Mouse (Mus musculus) ES-E14 (cell line): Measurements from ENCODE around the gene Eps8l3. TPM values are rescaled to one million over a fixed set of nuclear protein-coding genes. Genes with fewer than 3 reads are reported as not detected.

Experiments
- DNase-seq: peaks from one replicate; pipeline ENCODE4 v3.0.0-alpha.2; 2013; ENCODE audit warnings: low read depth, low spot score
- H3K27ac ChIP-seq: 2 replicates; pipeline ENCODE4 v1.5.1; 2012; ENCODE audit warnings: low read depth, mild to moderate bottlenecking, low read length, moderate library complexity, mixed read lengths; ENCODE audit not compliant: poor library complexity, insufficient read depth, severe bottlenecking
- H3K36me3 ChIP-seq: 2 replicates; pipeline ENCODE4 v1.6.1; 2012; ENCODE audit warnings: mild to moderate bottlenecking, low read length, moderate library complexity, mixed read lengths; ENCODE audit not compliant: control insufficient read depth, poor library complexity, insufficient read depth, severe bottlenecking
- H3K4me1 ChIP-seq, 2 experiments: fragments of 150-350 bp in 1 of 2; sonication (generic) in 1 of 2; 2 replicates each; pipeline ENCODE4 v1.6.1; 2012; ENCODE audit warnings: low read length in 2 of 2, mild to moderate bottlenecking in 1 of 2, mixed read lengths in 1 of 2; ENCODE audit not compliant: control insufficient read depth in 2 of 2, insufficient read depth in 2 of 2, poor library complexity in 1 of 2
- H3K4me3 ChIP-seq, 2 experiments: fragments of 150-350 bp in 1 of 2; sonication (generic) in 1 of 2; 2 replicates each; pipeline ENCODE4 v1.5.1; 2012; ENCODE audit warnings: low read length in 2 of 2, low read depth in 1 of 2, mild to moderate bottlenecking in 1 of 2, mixed read lengths in 1 of 2; ENCODE audit not compliant: insufficient read depth in 1 of 2, poor library complexity in 1 of 2, severe bottlenecking in 1 of 2
- H3K9ac ChIP-seq: 2 replicates; pipeline ENCODE4 v1.6.1; 2012; ENCODE audit warnings: low read depth, mild to moderate bottlenecking, low read length, mixed read lengths; ENCODE audit not compliant: poor library complexity, insufficient read depth, severe bottlenecking
- H3K9me3 ChIP-seq: fragments of 150-350 bp; sonication (generic); 2 replicates; pipeline ENCODE4 v1.6.1; 2012; ENCODE audit warnings: low read depth, mild to moderate bottlenecking, low read length; ENCODE audit not compliant: control insufficient read depth, insufficient read depth
- CHD2 ChIP-seq: IDR thresholded peaks from 2 replicates; pipeline ENCODE4 v1.6.1; 2014; ENCODE audit warnings: mild to moderate bottlenecking, low read depth, low read length, inconsistent platforms
- HCFC1 ChIP-seq: IDR thresholded peaks from 2 replicates; pipeline ENCODE4 v1.6.1; 2012; ENCODE audit warnings: low read length, inconsistent platforms, borderline replicate concordance; ENCODE audit not compliant: insufficient read depth
- MAFK ChIP-seq: IDR thresholded peaks from 2 replicates; pipeline ENCODE4 v1.6.1; 2014; ENCODE audit warnings: mild to moderate bottlenecking, low read depth, low read length, inconsistent platforms; ENCODE audit not compliant: insufficient read depth
- ZC3H11A ChIP-seq: IDR thresholded peaks from 2 replicates; pipeline ENCODE4 v1.6.1; 2012; ENCODE audit warnings: low read depth, mild to moderate bottlenecking, inconsistent platforms, low read length, borderline replicate concordance
- ZNF384 ChIP-seq: IDR thresholded peaks from 2 replicates; pipeline ENCODE4 v1.6.1; 2012; ENCODE audit warnings: low read depth, low read length, inconsistent platforms
- in situ Hi-C, 2 experiments: fragments of 600-800 bp; cut with MboI; formaldehyde crosslinking; loops; one replicate each; pipeline ENCODE4 v1.15.1; 2025; ENCODE audit warnings: low sequenced_read_pairs in 2 of 2, inconsistent platforms in 1 of 2; ENCODE audit not compliant: unreplicated experiment in 2 of 2
- total RNA-seq: library from RNA; depleted of rRNA; stranded (reverse); fragments of 300-350 nt; gene quantifications from 2 replicates; pipeline ENCODE4 v1.2.3, GENCODE M21; 2012

The Eps8l3 gene
- total RNA-seq, 1 experiment = not detected

GRCm38 (mm10) chr3:107869097-107869496 is 7.9 kb upstream of the Eps8l3 start:
- in situ Hi-C loops = loop anchor here in 1 of 2 experiments (10.0 kb wide), 1 partner anchor 174 kb away; the partner anchor contains the start of gene Ahcyl1
- Histone ChIP-seq H3K9me3 (no peaks in the 10 kb centered on the region), H3K27ac (no peak overlapping the region), H3K4me1 (peaks cover 0 to 2% of the 10 kb centered on the region in 2 experiments; a peak in 2 of 4 replicates), H3K36me3 (no peaks in the 10 kb centered on the region), H3K9ac (no peak overlapping the region), H3K4me3 (no peak overlapping the region)
- no peak for DNase-seq
- no peak for TF ChIP-seq CHD2
- TF ChIP-seq MAFK = no peak
- TF ChIP-seq HCFC1 = no peak
- TF ChIP-seq ZC3H11A = no peak
- no peak for TF ChIP-seq ZNF384

GRCm38 (mm10) chr3:107869925-107870324 is 7.1 kb upstream of the Eps8l3 start:
- no peak for DNase-seq
- no peak for TF ChIP-seq ZC3H11A
- TF ChIP-seq CHD2 = no peak
- TF ChIP-seq MAFK = no peak
- no peak for TF ChIP-seq HCFC1
- TF ChIP-seq ZNF384 = no peak
- in situ Hi-C loops = loop anchor here in 1 of 2 experiments (10.0 kb wide), 1 partner anchor 175 kb away; the partner anchor contains the start of gene Ahcyl1
- H3K4me1 ChIP-seq = peaks cover 0 to 2% of the 10 kb centered on the region in 2 experiments; a peak in 2 of 4 replicates
- no peak overlapping the region for H3K9ac ChIP-seq
- H3K4me3 ChIP-seq = no peak overlapping the region
- H3K36me3 ChIP-seq = no peaks in the 10 kb centered on the region
- no peak overlapping the region for H3K27ac ChIP-seq
- no peaks in the 10 kb centered on the region for H3K9me3 ChIP-seq

- in situ Hi-C loops = no loop called here
- Histone ChIP-seq H3K4me3 (peak overlapping the region in 1 of 2 experiments; percentile 24; a peak in 1 of 4 replicates), H3K27ac (no peak overlapping the region), H3K36me3 (no peaks in the 10 kb centered on the region), H3K9ac (no peak overlapping the region), H3K9me3 (no peaks in the 10 kb centered on the region), H3K4me1 (no peaks in the 10 kb centered on the region; a peak in 1 of 4 replicates)
- TF ChIP-seq MAFK = no peak
- no peak for TF ChIP-seq ZNF384
- TF ChIP-seq HCFC1 = no peak
- TF ChIP-seq ZC3H11A = no peak
- no peak for TF ChIP-seq CHD2
- DNase-seq = no peak
Measured at GRCm38 (mm10) chr3:107873335-107874251, 3.4 kb upstream of the Eps8l3 start.

GRCm38 (mm10) chr3:107875231-107875630 is 1.8 kb upstream of the Eps8l3 start:
- no peak for DNase-seq
- TF ChIP-seq MAFK = no peak
- no peak for TF ChIP-seq ZNF384
- TF ChIP-seq CHD2 = no peak
- no peak for TF ChIP-seq ZC3H11A
- TF ChIP-seq HCFC1 = no peak
- Histone ChIP-seq H3K4me1 (no peaks in the 10 kb centered on the region), H3K9ac (no peak overlapping the region), H3K36me3 (no peaks in the 10 kb centered on the region), H3K9me3 (no peaks in the 10 kb centered on the region), H3K4me3 (no peak overlapping the region), H3K27ac (no peak overlapping the region)
- in situ Hi-C loops = no loop called here
